Mouse (Mus musculus): Measurements from ENCODE around the gene Nuak2.

GRCm38 (mm10) chr1:132377811-132378210, 61.9 kb downstream of the Nuak2 start:
- TF ChIP-seq CTCF (IDR thresholded peaks at IDR 0.05), result no peak
- TF ChIP-seq EP300 (IDR thresholded peaks at IDR 0.05), result no peak
